8 mouse cellular contexts compared by ENCODE assay signal in the genomic region with DNA sequence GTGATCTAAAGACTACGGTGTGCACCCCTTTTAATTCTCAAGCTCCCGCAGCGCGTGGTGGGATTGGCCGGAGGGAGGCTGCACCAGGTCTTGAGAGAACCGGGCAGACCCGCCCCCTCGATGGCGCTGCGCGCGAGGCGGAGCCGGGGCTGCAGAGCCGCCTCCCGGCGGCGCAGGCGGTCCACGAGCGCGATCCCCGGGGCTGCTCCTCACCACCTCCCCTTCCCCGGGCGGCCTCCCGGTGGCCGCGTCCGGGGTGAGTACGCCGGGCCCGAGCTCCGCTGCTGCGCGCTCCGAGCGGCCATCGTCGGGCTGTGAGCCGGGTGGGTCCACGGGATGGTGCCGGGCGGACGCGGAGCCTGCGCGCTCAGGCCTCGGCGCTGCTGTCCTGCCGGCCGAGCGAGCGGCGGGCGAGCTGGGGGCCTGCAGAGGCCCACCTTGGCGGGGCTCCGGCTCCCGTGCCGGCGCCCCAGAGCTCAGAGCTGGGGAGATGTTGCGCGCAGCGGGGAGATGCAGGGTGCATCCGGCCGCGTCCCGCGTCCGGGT. TPM values are rescaled to one million over a fixed set of nuclear protein-coding genes. Genes with fewer than 3 reads are reported as not detected.
DNase-seq lines count a peak whose midpoint lies in the region; ATAC-seq and TF ChIP-seq lines count a peak whose summit lies in the region.

A gene (plus strand): TSS at position 152 of the 546 bp plus-strand sequence.

- H3K4me2 ChIP-seq in lung, embryonic 14.5 days = peak within 1 kb of the TSS; percentile 90

- H3K27ac ChIP-seq in lung, embryonic 14.5 days (ENCODE audit: low read depth) = peak within 1 kb of the TSS; percentile 83

- TF ChIP-seq CTCF in E14TG2a.4 (conservative IDR thresholded peaks at IDR 0.05; ENCODE audit: low read length) = no peak
- no peak for TF ChIP-seq CTCF in lung, embryonic 14.5 days (IDR thresholded peaks at IDR 0.05; ENCODE audit: low read depth)

- no peaks in the 10 kb centered on the region for H3K36me3 ChIP-seq in E14TG2a.4 (ENCODE audit: insufficient read depth, low read length)
- peaks cover 7% of the 10 kb centered on the region; the same call in 1 of the 2 replicates for H3K36me3 ChIP-seq in lung, embryonic 14.5 days (ENCODE audit: insufficient read depth)

- H3K27me3 ChIP-seq in E14TG2a.4 (ENCODE audit: insufficient read depth, low read length) = peaks cover 35% of the 10 kb centered on the region
- no peaks in the 10 kb centered on the region for H3K27me3 ChIP-seq in lung, embryonic 14.5 days (ENCODE audit: insufficient read depth, low read length)

- peak; percentile 76 to 80 for DNase-seq in cerebellum, adult 18-20 months
- DNase-seq in heart, postnatal 4 days = peak; percentile 85
- DNase-seq in layer of hippocampus, adult 8-10 months (ENCODE audit: low spot score in 2 of 2) = peak; percentile 63 to 80
- DNase-seq in lung, embryonic 14.5 days = peak; percentile 91
- peak; percentile 85 for DNase-seq in ovary, postnatal 10 days (ENCODE audit: low spot score)
- DNase-seq in thymus, postnatal 36 days = peak; percentile 61 to 69

- no peaks in the 10 kb centered on the region for H3K9me3 ChIP-seq in E14TG2a.4 (ENCODE audit: low read length)
- H3K9me3 ChIP-seq in lung, embryonic 14.5 days (ENCODE audit: low read depth, low read length) = no peaks in the 10 kb centered on the region

- peak; percentile 96 for ATAC-seq in frontal cortex, adult (ENCODE audit: low TSS enrichment)
- ATAC-seq in lung, embryonic 14.5 days (ENCODE audit: insufficient read depth) = peak; percentile 96

- peak within 1 kb of the TSS; percentile 85 for H3K4me3 ChIP-seq in E14TG2a.4 (replicated peaks; ENCODE audit: low read length)
- H3K4me3 ChIP-seq in lung, embryonic 14.5 days (ENCODE audit: low read depth, low read length) = peak within 1 kb of the TSS; percentile 82

- H3K4me1 ChIP-seq in E14TG2a.4 (replicated peaks; ENCODE audit: low read depth, low read length) = peaks cover 9% of the 10 kb centered on the region; the same call in 1 of the 2 replicates
- H3K4me1 ChIP-seq in lung, embryonic 14.5 days (ENCODE audit: insufficient read depth) = no peaks in the 10 kb centered on the region

- under 1% methylated on average over 69 of the region's 69 CpGs for WGBS in lung, embryonic 14.5 days

- peak within 1 kb of the TSS; percentile 81 for H3K9ac ChIP-seq in lung, embryonic 14.5 days

RNA-seq across cellular contexts. Expression of the gene that starts here (rescaled TPM):
- 10 to 100 TPM; 10.1 to 13.1 TPM for total RNA-seq in heart, postnatal 4 days (2021)
- 10 to 100 TPM; 31.4 to 39.8 (median 34.5) TPM for total RNA-seq in layer of hippocampus, adult 8-10 months (2022)
- polyA plus RNA-seq in lung, embryonic 14.5 days (2014; fragmentation: Nextera tagmentation; extraction: Ambion mirVana) = 36.6 and 39.0 TPM in 2 replicates

Comparison
In these comparisons a context has a peak if more than half of its experiments do, and no peak if none do; other contexts are left out.
1. Peak in every context shown above with its lines: DNase-seq, ATAC-seq, H3K4me3 ChIP-seq and H3K27ac ChIP-seq.